Mouse (Mus musculus) liver, embryonic 14.5 days (tissue): ENCODE data around the gene Cnksr3.

Experiments
- CTCF ChIP-seq: IDR thresholded peaks from 2 replicates; pipeline ENCODE4 v1.5.1; 2016; ENCODE audit warnings: antibody characterized with exemption, low read depth, control low read depth
- EP300 ChIP-seq: IDR thresholded peaks from 2 replicates; pipeline ENCODE4 v1.6.1; 2016; ENCODE audit warnings: antibody characterized with exemption, low read depth

- TF ChIP-seq EP300 (no peak), CTCF (no peak)
These were observed 134.1 kb downstream of the Cnksr3 start for GRCm38 (mm10) chr10:7077971-7078370.
